Mouse (Mus musculus) kidney, adult 2 months (tissue): Measurements from ENCODE around the gene Fam151b. TPM values are rescaled to one million over a fixed set of nuclear protein-coding genes. Genes with fewer than 3 reads are reported as not detected.

Experiments used
- DNase-seq: peaks from one replicate; pipeline ENCODE4 v3.0.0; 2021
- H3K27ac ChIP-seq: fragments of 200-500 bp; 2 replicates; pipeline ENCODE4 v1.5.1; 2012; ENCODE audit warnings: low read depth, low read length, control low read depth, inconsistent platforms; ENCODE audit not compliant: insufficient read depth
- H3K27me3 ChIP-seq: fragments of 200-500 bp; replicated peaks from 2 replicates; pipeline ENCODE4 v1.6.1; 2012; ENCODE audit warnings: mild to moderate bottlenecking, moderate library complexity, low read length, inconsistent platforms; ENCODE audit not compliant: control insufficient read depth, insufficient read depth
- H3K36me3 ChIP-seq: fragments of 200-500 bp; 2 replicates; pipeline ENCODE4 v1.6.1; 2012; ENCODE audit warnings: mild to moderate bottlenecking, moderate library complexity, low read length, inconsistent platforms; ENCODE audit not compliant: control insufficient read depth, insufficient read depth
- H3K4me1 ChIP-seq: fragments of 200-500 bp; 2 replicates; pipeline ENCODE4 v1.6.1; 2011; ENCODE audit warnings: low read length; ENCODE audit not compliant: control insufficient read depth, insufficient read depth
- H3K4me3 ChIP-seq: fragments of 200-500 bp; 2 replicates; pipeline ENCODE4 v1.5.1; 2011; ENCODE audit warnings: mild to moderate bottlenecking, low read depth, low read length, control low read depth; ENCODE audit not compliant: insufficient read depth
- CTCF ChIP-seq: fragments of 200-500 bp; conservative IDR thresholded peaks from 2 replicates; pipeline ENCODE4 v1.5.1; 2011; ENCODE audit warnings: low read depth, mild to moderate bottlenecking, control low read depth, low read length, moderate library complexity, mixed read lengths; ENCODE audit not compliant: insufficient read depth, insufficient read length
- POLR2A ChIP-seq: fragments of 200-500 bp; IDR thresholded peaks from one replicate; pipeline ENCODE4 v1.6.1; 2011; ENCODE audit warnings: low read depth, low read length, control low read depth
- WGBS: fragments of 180-500 bp; shearing (Covaris S2); methylation state at CpG from one replicate; pipeline ENCODE4 v1.1.7; 2018; 5-methylcytosine and 5-hydroxymethylcytosine counted together
- polyA plus RNA-seq: library from polyadenylated mRNA; depleted of rRNA; stranded (reverse); fragments of >200 nt; gene quantifications from 2 replicates; pipeline ENCODE4 v1.2.3, GENCODE M21; 2012

The Fam151b gene
- polyA plus RNA-seq, 1 experiment: 5.1 TPM

- H3K27ac ChIP-seq: no peak overlapping the region
- peaks cover 13% of the 10 kb centered on the region for H3K36me3 ChIP-seq
- no peak overlapping the region for H3K4me3 ChIP-seq
- WGBS: 85% methylated on average over 12 of the region's 12 CpGs
- no peak for TF ChIP-seq POLR2A
- no peak for TF ChIP-seq CTCF
- no peaks in the 10 kb centered on the region for H3K27me3 ChIP-seq
- DNase-seq: no peak
- H3K4me1 ChIP-seq: no peaks in the 10 kb centered on the region
These were observed 21.1 kb upstream of the Fam151b start for GRCm38 (mm10) chr13:92504871-92505270.

- Histone ChIP-seq H3K36me3 (no peaks in the 10 kb centered on the region; the same call in none of the 2 replicates), H3K4me1 (peaks cover 7% of the 10 kb centered on the region), H3K27me3 (no peaks in the 10 kb centered on the region), H3K4me3 (no peak overlapping the region), H3K27ac (peak overlapping the region; percentile 71)
- DNase-seq: peak; percentile 51
- TF ChIP-seq CTCF (no peak), POLR2A (no peak)
- 44% methylated on average over 1 of the region's 1 CpGs for WGBS
These were observed 8.1 kb upstream of the Fam151b start for GRCm38 (mm10) chr13:92491923-92492322.

DNA sequence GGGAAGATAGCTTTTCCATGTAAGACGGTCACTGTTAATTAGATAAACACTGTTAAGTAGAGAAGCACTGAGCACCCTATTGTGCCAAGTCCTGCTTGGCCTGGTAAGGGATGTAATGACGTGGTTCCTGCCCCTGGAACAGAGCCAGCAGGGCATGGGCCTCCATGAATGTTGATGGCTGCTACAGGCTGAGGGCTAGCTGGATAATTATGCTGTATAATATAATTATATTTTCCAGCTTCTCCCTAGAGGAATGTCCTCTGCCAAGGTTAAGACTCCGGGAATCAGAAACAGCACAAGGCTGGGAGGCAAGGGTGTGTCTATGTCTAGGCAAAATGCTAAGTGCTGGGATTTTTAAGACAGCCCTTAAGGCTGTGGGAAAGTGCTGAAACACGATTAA, 7.0 kb upstream of the Fam151b start:
- peak overlapping the region; percentile 56; the same call in 1 of the 2 replicates for H3K27ac ChIP-seq
- no peak overlapping the region for H3K4me3 ChIP-seq
- peaks cover 7% of the 10 kb centered on the region for H3K4me1 ChIP-seq
- no peaks in the 10 kb centered on the region; the same call in none of the 2 replicates for H3K36me3 ChIP-seq
- WGBS: 33% methylated on average over 4 of the region's 4 CpGs
- TF ChIP-seq POLR2A (no peak), CTCF (no peak)
- no peaks in the 10 kb centered on the region for H3K27me3 ChIP-seq
- peak; percentile 63 for DNase-seq

- Histone ChIP-seq H3K27ac (no peak overlapping the region), H3K4me3 (peak overlapping the region; percentile 57), H3K4me1 (no peaks in the 10 kb centered on the region), H3K27me3 (no peaks in the 10 kb centered on the region), H3K36me3 (no peaks in the 10 kb centered on the region)
- TF ChIP-seq CTCF (peak; percentile 71), POLR2A (no peak)
- DNase-seq: peak; percentile 70
- WGBS: 7% methylated on average over 3 of the region's 3 CpGs
These were observed 467 bp downstream of the Fam151b start for GRCm38 (mm10) chr13:92483348-92483747.

DNA sequence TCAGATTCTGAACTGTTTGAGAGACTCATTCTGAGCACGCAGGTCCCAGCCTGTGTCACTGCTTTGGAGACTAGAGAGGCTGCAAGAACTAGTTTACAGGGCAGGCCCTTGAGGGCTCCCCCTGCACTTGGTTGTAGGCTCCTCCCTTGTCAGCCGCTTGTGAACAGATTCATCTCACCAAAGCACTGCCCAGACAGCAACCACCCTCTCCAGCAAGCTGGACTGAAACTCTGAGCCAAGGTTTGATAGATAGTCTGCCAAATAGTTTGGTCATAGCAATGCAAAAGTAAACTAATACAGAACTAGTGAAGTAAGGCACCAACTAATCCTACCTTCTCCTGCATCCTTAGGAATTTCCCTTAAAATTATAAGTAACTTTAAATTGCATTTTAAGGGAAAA, 13.7 kb downstream of the Fam151b start:
- 51% methylated on average over 2 of the region's 2 CpGs for WGBS
- Histone ChIP-seq H3K36me3 (no peaks in the 10 kb centered on the region), H3K27ac (peak overlapping the region; percentile 93; the same call in 1 of the 2 replicates), H3K4me3 (no peak overlapping the region), H3K4me1 (peaks cover 8% of the 10 kb centered on the region; the same call in 1 of the 2 replicates), H3K27me3 (no peaks in the 10 kb centered on the region)
- peak; percentile 58 for DNase-seq
- no peak for TF ChIP-seq CTCF
- no peak for TF ChIP-seq POLR2A

DNA sequence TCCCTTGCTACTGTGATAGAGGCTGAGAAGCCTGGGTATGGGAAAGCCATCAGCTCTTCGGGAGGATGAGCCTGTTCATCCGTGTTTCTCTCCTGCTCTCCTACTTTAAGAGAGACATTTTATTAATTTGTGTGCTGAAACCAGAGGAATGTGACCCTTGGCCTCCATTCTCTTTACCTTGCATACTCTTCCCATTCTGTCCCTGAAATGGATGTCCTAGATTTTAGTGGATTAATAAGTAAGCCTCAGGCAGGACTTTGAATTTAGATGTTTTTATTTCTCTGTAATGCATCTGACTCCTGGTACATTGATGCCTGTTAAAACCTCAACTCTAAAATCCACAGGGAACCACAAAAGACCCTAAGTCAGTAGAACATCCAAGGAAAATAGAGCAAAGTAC, 14.4 kb downstream of the Fam151b start:
- no peak for TF ChIP-seq POLR2A
- TF ChIP-seq CTCF: no peak
- Histone ChIP-seq H3K4me1 (peaks cover 8% of the 10 kb centered on the region; the same call in 1 of the 2 replicates), H3K4me3 (no peak overlapping the region), H3K27ac (peak overlapping the region; percentile 93), H3K27me3 (no peaks in the 10 kb centered on the region), H3K36me3 (no peaks in the 10 kb centered on the region)
- 39% methylated on average over 2 of the region's 2 CpGs for WGBS
- DNase-seq: peak; percentile 81

GRCm38 (mm10) chr13:92467891-92468290, 15.9 kb downstream of the Fam151b start:
- H3K36me3 ChIP-seq: no peaks in the 10 kb centered on the region
- H3K4me3 ChIP-seq: no peak overlapping the region
- H3K27ac ChIP-seq: no peak overlapping the region
- DNase-seq: no peak
- TF ChIP-seq CTCF (no peak), POLR2A (no peak)
- H3K4me1 ChIP-seq: peaks cover 8% of the 10 kb centered on the region; the same call in 1 of the 2 replicates
- WGBS: 69% methylated on average over 9 of the region's 9 CpGs
- H3K27me3 ChIP-seq: no peaks in the 10 kb centered on the region
